In genomic region chr7:24500929-24501328, GRCm38 (mm10) we compare ENCODE assay signal across 10 mouse cellular contexts. TPM values are rescaled to one million over a fixed set of nuclear protein-coding genes. Genes with fewer than 3 reads are reported as not detected.
DNase-seq lines count a peak whose midpoint lies in the region; ATAC-seq lines count a peak whose summit lies in the region.
"Had no signal": no experiment of that assay in that cellular context is flagged by ENCODE, and none has a peak within 500 bp of the region (broad histone marks: within the 10 kb centered on the region; RNA-seq: fewer than 3 reads in every experiment).

No protein-coding gene starts in this region.

- peak; percentile 41 for DNase-seq in embryo, embryonic 10 days (ENCODE audit: low spot score)
- no peak for DNase-seq in embryo, embryonic 9.5 days (ENCODE audit: extremely low spot score)
- peak; percentile 51 for DNase-seq in midbrain, embryonic 10.5 days (ENCODE audit: low spot score)
- peak; percentile 55 for DNase-seq in embryo, embryonic 11 days
- peak; percentile 45 for DNase-seq in retina, embryonic 14.5 days (ENCODE audit: low spot score)
- no peak for DNase-seq in layer of hippocampus, postnatal 36 days

- H3K9ac ChIP-seq in midbrain, embryonic 16.5 days (ENCODE audit: low read depth, low read length), result no peak overlapping the region
- H3K9ac ChIP-seq: midbrain, embryonic 12.5 days had no signal

- H3K4me1 ChIP-seq in midbrain, embryonic 10.5 days, result peaks cover 44% of the 10 kb centered on the region
- H3K4me1 ChIP-seq in midbrain, embryonic 16.5 days (ENCODE audit: control insufficient read depth, insufficient read depth, low read length), result peaks cover 7% of the 10 kb centered on the region

- ATAC-seq in midbrain, embryonic 16.5 days, result no peak
- ATAC-seq in granulocyte monocyte progenitor cell, adult 5-6 weeks (replicated peaks; ENCODE audit: poor library complexity, severe bottlenecking), result no peak; the same call in 1 of the 2 replicates

- no peak overlapping the region for H3K4me3 ChIP-seq in midbrain, embryonic 10.5 days
- H3K4me3 ChIP-seq in midbrain, embryonic 16.5 days (ENCODE audit: low read depth, low read length), result no peak overlapping the region
- H3K4me3 ChIP-seq: midbrain, embryonic 12.5 days had no signal

- peaks cover 38% of the 10 kb centered on the region for H3K36me3 ChIP-seq in midbrain, embryonic 10.5 days
- H3K36me3 ChIP-seq in midbrain, embryonic 16.5 days (ENCODE audit: control insufficient read depth, insufficient read depth, low read length), result peaks cover 16% of the 10 kb centered on the region

- H3K27ac ChIP-seq in midbrain, embryonic 10.5 days (replicated peaks), result no peak overlapping the region
- H3K27ac ChIP-seq in midbrain, embryonic 16.5 days (ENCODE audit: low read length), result no peak overlapping the region
- H3K27ac ChIP-seq: midbrain, embryonic 12.5 days had no signal

- WGBS in midbrain, embryonic 10.5 days, result 33% methylated on average over 7 of the region's 7 CpGs
- WGBS in midbrain, embryonic 16.5 days, result 40% methylated on average over 7 of the region's 7 CpGs

- no peak overlapping the region for H3K4me2 ChIP-seq in midbrain, embryonic 16.5 days (ENCODE audit: low read length)
- H3K4me2 ChIP-seq: midbrain, embryonic 12.5 days had no signal

- H3K9me3 ChIP-seq in midbrain, embryonic 10.5 days (replicated peaks), result peaks cover 8% of the 10 kb centered on the region; the same call in 1 of the 2 replicates
- H3K9me3 ChIP-seq in midbrain, embryonic 16.5 days (replicated peaks; ENCODE audit: control insufficient read depth, low read length, poor library complexity, severe bottlenecking), result no peaks in the 10 kb centered on the region

- peaks cover 66% of the 10 kb centered on the region for H3K27me3 ChIP-seq in midbrain, embryonic 10.5 days (ENCODE audit: low read depth, poor library complexity, severe bottlenecking)
- H3K27me3 ChIP-seq in midbrain, embryonic 16.5 days (ENCODE audit: control insufficient read depth, insufficient read depth, low read depth, low read length), result no peaks in the 10 kb centered on the region

RNA-seq across cellular contexts. Expression of gene Zfp428, which starts 5.9 kb away (rescaled TPM):
- 116 and 127 TPM in 2 replicates for polyA plus RNA-seq in midbrain, embryonic 10.5 days (2016; fragmentation: Nextera tagmentation; extraction: Ambion mirVana)
- polyA plus RNA-seq in midbrain, embryonic 16.5 days (2015; fragmentation: Nextera tagmentation; extraction: Ambion mirVana), result 298 and 327 TPM in 2 replicates
- total RNA-seq in layer of hippocampus, postnatal 36 days (2021), result 10 to 100 TPM; 36.2 to 42.1 TPM
- 1.5 and 4.0 TPM in 2 replicates for total RNA-seq in granulocyte monocyte progenitor cell, adult 5-6 weeks (2014; fragmentation: Nextera tagmentation)
- 2.2 and 2.7 TPM in 2 replicates for total RNA-seq in granulocyte monocyte progenitor cell, adult 5-6 weeks (2017)

RNA-seq across cellular contexts. Expression of gene AC161166.1, which starts 11.3 kb away (rescaled TPM):
- polyA plus RNA-seq in midbrain, embryonic 10.5 days (2016; fragmentation: Nextera tagmentation; extraction: Ambion mirVana), result 0.64 and 0.99 TPM in 2 replicates
- 1.6 and 1.7 TPM in 2 replicates for polyA plus RNA-seq in midbrain, embryonic 16.5 days (2015; fragmentation: Nextera tagmentation; extraction: Ambion mirVana)
- not detected for total RNA-seq in layer of hippocampus, postnatal 36 days (2021)
- not detected in 2 replicates for total RNA-seq in granulocyte monocyte progenitor cell, adult 5-6 weeks (2014; fragmentation: Nextera tagmentation)
- not detected in 2 replicates for total RNA-seq in granulocyte monocyte progenitor cell, adult 5-6 weeks (2017)
- total RNA-seq: heart, postnatal 14 days had no signal

RNA-seq across cellular contexts. Expression of gene Cadm4, which starts 19.1 kb away (rescaled TPM):
- polyA plus RNA-seq in midbrain, embryonic 10.5 days (2016; fragmentation: Nextera tagmentation; extraction: Ambion mirVana), result 10.0 and 18.3 TPM in 2 replicates
- 63.2 and 75.3 TPM in 2 replicates for polyA plus RNA-seq in midbrain, embryonic 16.5 days (2015; fragmentation: Nextera tagmentation; extraction: Ambion mirVana)
- total RNA-seq in layer of hippocampus, postnatal 36 days (2021), result 100 to 1,000 TPM; 137 to 142 TPM
- not detected in 2 replicates for total RNA-seq in granulocyte monocyte progenitor cell, adult 5-6 weeks (2014; fragmentation: Nextera tagmentation)
- not detected in 2 replicates for total RNA-seq in granulocyte monocyte progenitor cell, adult 5-6 weeks (2017)

RNA-seq across cellular contexts. Expression of gene Irgq, which starts 29.6 kb away (rescaled TPM):
- polyA plus RNA-seq in midbrain, embryonic 10.5 days (2016; fragmentation: Nextera tagmentation; extraction: Ambion mirVana), result 8.4 and 12.5 TPM in 2 replicates
- 26.3 and 26.9 TPM in 2 replicates for polyA plus RNA-seq in midbrain, embryonic 16.5 days (2015; fragmentation: Nextera tagmentation; extraction: Ambion mirVana)
- total RNA-seq in layer of hippocampus, postnatal 36 days (2021), result 10 to 100 TPM; 67.7 to 69.6 TPM
- 5.1 and 5.9 TPM in 2 replicates for total RNA-seq in granulocyte monocyte progenitor cell, adult 5-6 weeks (2014; fragmentation: Nextera tagmentation)
- 3.3 and 4.2 TPM in 2 replicates for total RNA-seq in granulocyte monocyte progenitor cell, adult 5-6 weeks (2017)

RNA-seq across cellular contexts. Expression of gene Plaur, which starts 38.6 kb away (rescaled TPM):
- polyA plus RNA-seq in midbrain, embryonic 10.5 days (2016; fragmentation: Nextera tagmentation; extraction: Ambion mirVana), result 0.68 and 1.0 TPM in 2 replicates
- polyA plus RNA-seq in midbrain, embryonic 16.5 days (2015; fragmentation: Nextera tagmentation; extraction: Ambion mirVana), result 1.6 and 1.8 TPM in 2 replicates
- total RNA-seq in layer of hippocampus, postnatal 36 days (2021), result under 1 TPM in 1 of 2 experiments, not detected in 1; 0.68 TPM
- 19.0 and 20.5 TPM in 2 replicates for total RNA-seq in granulocyte monocyte progenitor cell, adult 5-6 weeks (2014; fragmentation: Nextera tagmentation)
- 23.9 and 26.2 TPM in 2 replicates for total RNA-seq in granulocyte monocyte progenitor cell, adult 5-6 weeks (2017)

Comparison
In these comparisons a context has a peak if more than half of its experiments do, and no peak if none do; other contexts are left out.
1. DNase-seq: peak in embryo, embryonic 10 days (single experiment), midbrain, embryonic 10.5 days (single experiment), embryo, embryonic 11 days (single experiment) and retina, embryonic 14.5 days (single experiment); none in embryo, embryonic 9.5 days (single experiment) and layer of hippocampus, postnatal 36 days (0 of 2).
2. RNA of gene Zfp428, which starts 5.9 kb away (total RNA-seq): 36.2 to 42.1 TPM in layer of hippocampus, postnatal 36 days; 1.5 to 4.0 TPM in granulocyte monocyte progenitor cell, adult 5-6 weeks; every median in the first group is over 4 times any median in the second.
3. RNA of gene Cadm4, which starts 19.1 kb away (total RNA-seq): 137 to 142 TPM in layer of hippocampus, postnatal 36 days; not detected in granulocyte monocyte progenitor cell, adult 5-6 weeks; every median in the first group is over 100 times any median in the second.